Mouse (Mus musculus) MEL (cell line): ENCODE measurements around the gene Dhrs7b.

Experiments
- CTCF ChIP-seq, 3 experiments: IDR thresholded peaks in 2 of 3; conservative IDR thresholded peaks in 1 of 3; 2 replicates each; pipeline ENCODE4 v1.5.1; 2011 to 2012; ENCODE audit warnings: low read length in 3 of 3, low read depth in 2 of 3, mild to moderate bottlenecking in 2 of 3, improper control_type of control experiment in 1 of 3, inconsistent platforms in 1 of 3, mixed read lengths in 1 of 3, moderate library complexity in 1 of 3; ENCODE audit not compliant: control insufficient read depth in 1 of 3, insufficient read depth in 1 of 3, poor library complexity in 1 of 3, severe bottlenecking in 1 of 3
- EP300 ChIP-seq, 2 experiments: IDR thresholded peaks; 2 replicates each; pipeline ENCODE4 v1.6.1; 2011; ENCODE audit warnings: improper control_type of control experiment in 2 of 2, low read length in 2 of 2, low read depth in 1 of 2, mild to moderate bottlenecking in 1 of 2
- MAX ChIP-seq: IDR thresholded peaks from 2 replicates; pipeline ENCODE4 v1.6.1; 2011; ENCODE audit warnings: low read length, improper control_type of control experiment
- MXI1 ChIP-seq: IDR thresholded peaks from 2 replicates; pipeline ENCODE4 v1.6.1; 2011; ENCODE audit warnings: mild to moderate bottlenecking, low read depth, low read length, improper control_type of control experiment
- MYC ChIP-seq: IDR thresholded peaks from 2 replicates; pipeline ENCODE4 v1.6.1; 2011; ENCODE audit warnings: low read depth, mild to moderate bottlenecking, low read length, improper control_type of control experiment, moderate library complexity
- POLR2A ChIP-seq, 2 experiments: IDR thresholded peaks; 2 replicates each; pipeline ENCODE4 v1.6.1; 2011 to 2012; ENCODE audit warnings: low read length in 2 of 2, mild to moderate bottlenecking in 2 of 2, control low read depth in 1 of 2, improper control_type of control experiment in 1 of 2, low read depth in 1 of 2, moderate library complexity in 1 of 2; ENCODE audit not compliant: control insufficient read depth in 1 of 2, insufficient read depth in 1 of 2, poor library complexity in 1 of 2
- POLR2AphosphoS5 ChIP-seq: IDR thresholded peaks from 2 replicates; pipeline ENCODE4 v1.6.1; 2012; ENCODE audit warnings: low read depth, borderline replicate concordance, mild to moderate bottlenecking, inconsistent platforms, low read length, moderate library complexity, mixed read lengths
- RAD21 ChIP-seq: IDR thresholded peaks from 2 replicates; pipeline ENCODE4 v1.6.1; 2011; ENCODE audit warnings: mild to moderate bottlenecking, low read depth, low read length, improper control_type of control experiment
- RCOR1 ChIP-seq: IDR thresholded peaks from 2 replicates; pipeline ENCODE4 v1.6.1; 2012; ENCODE audit warnings: low read depth, mild to moderate bottlenecking, inconsistent platforms, low read length, improper control_type of control experiment
- UBTF ChIP-seq: IDR thresholded peaks from 2 replicates; pipeline ENCODE4 v1.6.1; 2012; ENCODE audit warnings: low read depth, mild to moderate bottlenecking, inconsistent platforms, low read length, improper control_type of control experiment, moderate library complexity, borderline replicate concordance; ENCODE audit not compliant: insufficient read depth
- ZC3H11A ChIP-seq: IDR thresholded peaks from 2 replicates; pipeline ENCODE4 v1.6.1; 2012; ENCODE audit warnings: low read depth, mild to moderate bottlenecking, inconsistent platforms, low read length, improper control_type of control experiment
- ZKSCAN1 ChIP-seq: IDR thresholded peaks from 2 replicates; pipeline ENCODE4 v1.6.1; 2012; ENCODE audit warnings: low read depth, mild to moderate bottlenecking, inconsistent platforms, low read length, improper control_type of control experiment, moderate library complexity
- ZMIZ1 ChIP-seq: IDR thresholded peaks from 2 replicates; pipeline ENCODE4 v1.6.1; 2012; ENCODE audit warnings: low read depth, mild to moderate bottlenecking, inconsistent platforms, low read length, improper control_type of control experiment, moderate library complexity

DNA sequence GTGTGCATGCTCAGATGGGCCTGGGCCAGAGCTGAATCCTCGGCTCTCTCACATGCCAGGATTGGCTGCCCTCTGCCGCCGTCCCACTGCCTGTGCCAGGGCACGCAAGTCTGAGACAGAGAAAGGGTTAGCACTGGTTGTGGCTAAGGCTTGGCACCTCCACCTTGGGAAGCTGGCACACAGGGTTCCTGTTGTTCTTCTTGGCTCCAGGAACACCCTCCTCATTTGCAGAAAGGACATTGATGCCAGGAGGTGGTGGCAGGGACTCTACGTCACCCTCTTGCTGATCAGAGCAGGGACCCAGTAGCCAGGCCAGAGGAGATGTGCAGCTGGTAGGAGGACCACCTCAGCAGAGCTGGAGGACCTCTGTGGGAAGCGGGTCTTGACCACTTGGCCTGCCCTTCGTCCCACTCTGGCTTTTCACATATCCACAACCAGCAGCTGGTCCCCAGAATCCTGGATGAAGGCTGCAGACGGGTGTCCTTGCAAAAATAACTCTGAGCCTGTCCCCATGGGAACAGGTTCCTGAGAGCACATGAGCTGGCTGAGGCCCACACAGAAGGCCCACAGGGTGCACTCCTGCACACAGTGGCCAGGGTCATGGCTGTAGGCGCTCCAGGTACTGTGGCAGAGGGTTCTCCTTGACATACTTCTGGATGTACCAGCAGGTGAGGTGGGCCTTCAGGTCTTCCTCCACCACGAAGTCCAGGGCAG lies 75.1 kb downstream of the Dhrs7b start:
- no peak for TF ChIP-seq RAD21
- no peak for TF ChIP-seq RCOR1
- no peak for TF ChIP-seq CTCF (IDR thresholded peaks at IDR 0.05 in 2 of 3, conservative IDR thresholded peaks at IDR 0.05 in 1 of 3; ENCODE audit: control insufficient read depth in 1 of 3, insufficient read depth in 1 of 3, low read depth in 2 of 3, low read length in 3 of 3, poor library complexity in 1 of 3, severe bottlenecking in 1 of 3)
- TF ChIP-seq POLR2A (IDR thresholded peaks at IDR 0.05; ENCODE audit: control insufficient read depth in 1 of 2, insufficient read depth in 1 of 2, low read depth in 1 of 2, low read length in 2 of 2, poor library complexity in 1 of 2) = no peak
- TF ChIP-seq ZKSCAN1 = no peak
- no peak for TF ChIP-seq MXI1
- no peak for TF ChIP-seq EP300 (IDR thresholded peaks at IDR 0.05; ENCODE audit: low read depth in 1 of 2, low read length in 2 of 2)
- TF ChIP-seq ZMIZ1 = no peak
- no peak for TF ChIP-seq ZC3H11A
- TF ChIP-seq UBTF = no peak
- no peak for TF ChIP-seq MAX
- no peak for TF ChIP-seq POLR2AphosphoS5
- TF ChIP-seq MYC = no peak
